Mouse (Mus musculus) leukemia stem cell, adult 10-12 weeks (primary cell): ENCODE measurements around the gene Naaa. TPM values are rescaled to one million over a fixed set of nuclear protein-coding genes. Genes with fewer than 3 reads are reported as not detected.

Experiments
- polyA plus RNA-seq: library from polyadenylated mRNA; stranded (reverse); fragments of >175 nt; gene quantifications from 2 replicates; pipeline ENCODE4 v1.2.3, GENCODE M21; 2012; ENCODE audit warnings: low replicate concordance

Naaa gene
- polyA plus RNA-seq: 9.9 and 20.4 TPM in 2 replicates

DNA sequence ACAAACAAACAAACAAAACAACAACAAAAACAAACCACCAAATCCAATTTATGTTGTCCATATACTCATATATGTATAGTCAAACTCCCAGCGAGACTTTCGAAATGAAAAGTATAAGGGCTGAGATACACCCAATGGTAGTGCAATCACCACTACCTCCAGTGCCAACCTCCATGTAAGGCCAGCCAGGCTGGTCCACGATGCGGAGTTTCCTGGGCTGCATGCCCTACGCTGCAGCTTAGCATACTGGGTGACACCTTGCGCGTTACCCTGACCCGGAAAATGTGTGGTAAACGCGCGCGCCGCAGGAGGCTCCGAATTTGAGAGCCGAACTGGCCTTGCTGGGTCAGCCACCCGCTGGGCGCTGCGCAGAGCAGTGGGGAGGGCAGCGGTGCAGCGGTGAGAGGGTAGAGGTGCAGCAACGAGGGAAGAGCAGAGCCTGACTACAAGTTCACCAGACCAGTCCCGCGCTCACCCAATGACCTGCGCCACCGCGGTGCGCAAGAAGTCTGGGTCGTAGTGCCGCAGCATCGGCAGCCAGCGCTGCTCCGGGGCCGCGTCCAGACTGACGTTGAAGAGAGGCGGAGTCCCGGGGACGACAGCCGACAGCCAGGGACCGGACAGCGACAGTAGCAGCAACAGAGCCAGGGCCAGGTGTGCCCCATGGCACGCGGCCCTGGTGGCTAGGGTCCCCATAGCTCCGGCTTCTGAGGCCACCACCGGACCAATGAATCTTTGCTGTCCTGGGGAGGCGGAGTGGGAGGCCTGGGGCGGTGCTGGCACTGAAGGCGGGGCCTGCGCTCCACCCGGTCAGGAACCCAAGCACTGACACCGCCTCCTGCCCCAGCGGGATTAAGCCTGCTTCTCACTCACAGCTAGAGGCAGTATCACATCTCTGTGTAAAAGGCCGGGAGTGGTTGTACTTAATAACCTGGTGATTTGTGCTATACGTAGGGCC lies at the start of gene Naaa:
TSS of gene Naaa (minus strand) at position 734 of the 958 bp plus-strand sequence.

DNA sequence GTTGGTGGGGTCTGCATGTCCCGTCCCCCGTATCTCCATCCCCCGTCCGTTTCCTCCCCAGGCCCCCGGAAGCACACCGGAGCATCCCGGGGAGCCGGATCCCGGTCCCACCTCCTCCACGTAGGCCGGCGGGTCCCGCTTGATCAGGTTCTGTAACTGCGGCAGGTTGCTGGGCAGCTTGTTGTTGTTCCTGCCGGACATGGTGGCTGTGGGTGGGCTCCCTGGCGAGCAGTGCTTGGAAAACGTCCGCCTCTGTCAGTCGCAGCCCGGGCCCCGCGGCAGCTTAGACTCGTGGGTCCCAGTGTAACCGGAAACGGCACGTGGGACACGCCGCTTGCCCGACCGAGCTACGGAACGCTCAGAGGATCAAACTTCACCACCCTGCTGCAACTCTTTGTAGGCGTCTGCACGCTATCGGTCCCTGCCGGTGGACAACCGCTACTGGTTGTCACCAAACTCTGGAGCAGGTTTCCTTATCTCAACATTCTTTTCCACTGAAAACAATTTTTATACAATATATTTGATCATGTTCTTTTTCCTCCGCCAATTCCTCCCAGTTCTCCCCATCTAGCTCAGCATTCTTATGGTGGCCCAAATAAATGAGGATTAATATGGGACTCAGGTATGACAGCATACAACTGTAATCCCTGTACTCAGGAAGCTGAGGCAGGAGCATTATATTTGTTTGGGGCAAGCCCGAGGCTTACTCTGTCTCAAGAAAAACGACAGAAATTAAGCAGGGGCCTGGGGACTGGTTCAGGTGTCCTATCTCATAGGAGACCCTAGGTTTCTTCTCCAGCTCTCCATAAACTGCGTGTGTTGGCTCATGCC lies 31.9 kb upstream of the Naaa start, which contains the start of gene Sdad1:
TSS of gene Sdad1 (minus strand) at position 799 of the 831 bp plus-strand sequence.

DNA sequence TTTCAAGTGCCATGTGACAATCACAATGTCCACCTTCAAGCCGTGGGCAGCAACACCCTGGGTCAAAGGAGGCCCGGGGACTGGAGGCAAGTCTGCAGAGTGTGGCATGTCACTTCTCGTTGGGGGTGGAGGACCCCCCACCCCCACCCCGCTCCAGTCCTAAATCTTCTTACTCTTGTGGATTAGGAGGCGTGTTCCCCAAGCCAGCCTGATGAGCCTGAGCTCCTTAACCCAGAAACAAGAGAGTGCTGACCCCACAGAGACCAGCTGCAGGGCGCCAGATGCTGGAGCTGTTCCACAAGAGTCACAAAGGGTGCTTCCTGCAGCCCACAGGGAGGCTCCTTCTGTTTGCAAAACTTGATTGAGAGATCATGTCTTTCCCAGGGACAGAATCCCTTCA lies 21.8 kb downstream of the Naaa start, which contains the start of gene Ppef2:
TSS of gene Ppef2 (minus strand) at position 61 of the 400 bp plus-strand sequence.

DNA sequence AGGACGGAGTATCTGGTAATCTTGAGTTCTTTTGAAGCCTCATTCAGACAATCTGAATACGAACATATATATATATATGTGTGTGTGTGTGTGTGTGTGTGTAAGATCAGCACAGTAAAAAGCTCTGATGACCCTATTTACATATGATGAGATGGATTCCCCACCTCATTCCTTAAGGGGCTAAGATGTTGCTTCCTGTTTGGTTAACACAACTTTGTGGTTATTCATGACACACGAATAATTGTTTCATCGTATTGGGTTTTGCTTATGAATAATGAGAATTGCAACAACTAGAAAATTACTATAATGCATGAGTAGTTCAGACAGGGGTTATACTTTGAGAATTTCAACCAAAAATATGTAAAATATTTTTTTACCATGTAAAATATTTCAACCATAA lies 62.7 kb downstream of the Naaa start, which contains the start of gene U90926:
TSS of gene U90926 (minus strand) at position 101 of the 400 bp plus-strand sequence.

Other genes with a start within 250 kb of the Naaa start
- gene Cdkl2, start 234.3 kb downstream of the Naaa start, polyA plus RNA-seq: 0.08 and 0.39 TPM in 2 replicates
- 7.1 and 15.0 TPM in 2 replicates for gene G3bp2, start 194.5 kb downstream of the Naaa start, polyA plus RNA-seq
- gene Uso1, start 140.2 kb downstream of the Naaa start, polyA plus RNA-seq: 3.6 and 111 TPM in 2 replicates
- gene U90926, start 62.8 kb downstream of the Naaa start, polyA plus RNA-seq: not detected in 2 replicates
- gene Ppef2, start 21.9 kb downstream of the Naaa start, polyA plus RNA-seq: not detected in 2 replicates
- 53.0 and 55.4 TPM in 2 replicates for gene Sdad1, start 32.3 kb upstream of the Naaa start, polyA plus RNA-seq
- gene Cxcl9, start 49.9 kb upstream of the Naaa start, polyA plus RNA-seq: 1.5 and 2.3 TPM in 2 replicates
- gene Art3, start 53.7 kb upstream of the Naaa start, polyA plus RNA-seq: not detected in 2 replicates
- 0.77 TPM in 1 of 2 replicates, not detected in the other for gene Cxcl10, start 70.7 kb upstream of the Naaa start, polyA plus RNA-seq
- gene Nup54, start 157.0 kb upstream of the Naaa start, polyA plus RNA-seq: 2.9 and 27.9 TPM in 2 replicates
- gene Scarb2, start 228.7 kb upstream of the Naaa start, polyA plus RNA-seq: 6.4 and 7.3 TPM in 2 replicates